Mouse (Mus musculus): ENCODE data around the gene Mrpl19. TPM values are rescaled to one million over a fixed set of nuclear protein-coding genes. Genes with fewer than 3 reads are reported as not detected.

Mrpl19 gene
- polyA plus RNA-seq, 1 experiment from 2014 or later, result 18.1 TPM

GRCm38 (mm10) chr6:81946906-81947305 lies 18.9 kb downstream of the Mrpl19 start:
- no peak for ATAC-seq
- Histone ChIP-seq H3K27ac (ENCODE audit: low read depth, low read length) (no peak overlapping the region), H3K4me3 (ENCODE audit: low read depth, low read length) (no peak overlapping the region), H3K27me3 (replicated peaks; ENCODE audit: control insufficient read depth, insufficient read depth, low read length) (no peaks in the 10 kb centered on the region), H3K9ac (ENCODE audit: low read depth, low read length) (no peak overlapping the region), H3K9me3 (ENCODE audit: control insufficient read depth) (no peaks in the 10 kb centered on the region), H3K4me2 (replicated peaks; ENCODE audit: low read depth) (no peak overlapping the region), H3K36me3 (ENCODE audit: control insufficient read depth, insufficient read depth) (peaks cover 73% of the 10 kb centered on the region), H3K4me1 (replicated peaks; ENCODE audit: control insufficient read depth, insufficient read depth, low read length) (no peaks in the 10 kb centered on the region)
- TF ChIP-seq CTCF (IDR thresholded peaks at IDR 0.05; ENCODE audit: low read depth), result no peak
- WGBS, result 97% methylated on average over 6 of the region's 6 CpGs

DNA sequence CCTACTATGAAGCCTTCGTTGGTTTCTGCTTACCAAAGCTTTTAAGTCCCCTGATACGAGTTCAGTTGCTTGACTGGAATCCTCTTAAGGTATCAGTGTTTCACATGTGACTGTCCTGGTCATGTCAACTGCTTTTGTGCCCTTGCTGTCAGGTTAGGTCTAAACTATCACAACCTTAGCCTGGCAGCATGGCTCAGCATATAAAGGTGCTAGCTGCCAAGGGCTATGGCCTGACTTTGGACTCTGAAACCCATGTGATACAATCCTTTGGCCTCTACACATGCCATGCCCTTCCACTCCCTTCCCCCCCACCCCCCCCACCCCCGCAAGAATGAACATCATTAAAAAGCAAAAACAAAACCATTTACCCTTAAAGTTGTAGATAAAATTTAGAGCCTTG lies 21.3 kb downstream of the Mrpl19 start:
- TF ChIP-seq CTCF (IDR thresholded peaks at IDR 0.05; ENCODE audit: low read depth), result no peak
- H3K9me3 ChIP-seq (ENCODE audit: control insufficient read depth), result no peaks in the 10 kb centered on the region
- peaks cover 74% of the 10 kb centered on the region for H3K36me3 ChIP-seq (ENCODE audit: control insufficient read depth, insufficient read depth)
- no peak overlapping the region for H3K27ac ChIP-seq (ENCODE audit: low read depth, low read length)
- no peaks in the 10 kb centered on the region for H3K4me1 ChIP-seq (replicated peaks; ENCODE audit: control insufficient read depth, insufficient read depth, low read length)
- no peaks in the 10 kb centered on the region for H3K27me3 ChIP-seq (replicated peaks; ENCODE audit: control insufficient read depth, insufficient read depth, low read length)
- 71% methylated on average over 3 of the region's 3 CpGs for WGBS
- no peak overlapping the region for H3K4me3 ChIP-seq (ENCODE audit: low read depth, low read length)
- H3K4me2 ChIP-seq (replicated peaks; ENCODE audit: low read depth), result no peak overlapping the region
- ATAC-seq, result peak; percentile 69
- no peak overlapping the region for H3K9ac ChIP-seq (ENCODE audit: low read depth, low read length)

- Histone ChIP-seq H3K9me3 (ENCODE audit: control insufficient read depth) (no peaks in the 10 kb centered on the region), H3K4me2 (replicated peaks; ENCODE audit: low read depth) (no peak overlapping the region), H3K27me3 (replicated peaks; ENCODE audit: control insufficient read depth, insufficient read depth, low read length) (no peaks in the 10 kb centered on the region), H3K4me3 (ENCODE audit: low read depth, low read length) (no peak overlapping the region), H3K4me1 (replicated peaks; ENCODE audit: control insufficient read depth, insufficient read depth, low read length) (no peaks in the 10 kb centered on the region), H3K9ac (ENCODE audit: low read depth, low read length) (no peak overlapping the region), H3K36me3 (ENCODE audit: control insufficient read depth, insufficient read depth) (peaks cover 68% of the 10 kb centered on the region), H3K27ac (ENCODE audit: low read depth, low read length) (no peak overlapping the region)
- TF ChIP-seq CTCF (IDR thresholded peaks at IDR 0.05; ENCODE audit: low read depth), result no peak
- ATAC-seq, result no peak
- WGBS, result 89% methylated on average over 2 of the region's 2 CpGs
These were observed 22.5 kb downstream of the Mrpl19 start for GRCm38 (mm10) chr6:81943281-81943680.

GRCm38 (mm10) chr6:81941718-81942117 lies 24.0 kb downstream of the Mrpl19 start:
- no peak for TF ChIP-seq CTCF (IDR thresholded peaks at IDR 0.05; ENCODE audit: low read depth)
- no peak for ATAC-seq
- Histone ChIP-seq H3K27me3 (replicated peaks; ENCODE audit: control insufficient read depth, insufficient read depth, low read length) (no peaks in the 10 kb centered on the region), H3K4me1 (replicated peaks; ENCODE audit: control insufficient read depth, insufficient read depth, low read length) (no peaks in the 10 kb centered on the region), H3K27ac (ENCODE audit: low read depth, low read length) (no peak overlapping the region), H3K4me3 (ENCODE audit: low read depth, low read length) (no peak overlapping the region), H3K4me2 (replicated peaks; ENCODE audit: low read depth) (no peak overlapping the region), H3K9ac (ENCODE audit: low read depth, low read length) (no peak overlapping the region), H3K9me3 (ENCODE audit: control insufficient read depth) (no peaks in the 10 kb centered on the region), H3K36me3 (ENCODE audit: control insufficient read depth, insufficient read depth) (peaks cover 62% of the 10 kb centered on the region)
- WGBS, result 92% methylated on average over 5 of the region's 5 CpGs

DNA sequence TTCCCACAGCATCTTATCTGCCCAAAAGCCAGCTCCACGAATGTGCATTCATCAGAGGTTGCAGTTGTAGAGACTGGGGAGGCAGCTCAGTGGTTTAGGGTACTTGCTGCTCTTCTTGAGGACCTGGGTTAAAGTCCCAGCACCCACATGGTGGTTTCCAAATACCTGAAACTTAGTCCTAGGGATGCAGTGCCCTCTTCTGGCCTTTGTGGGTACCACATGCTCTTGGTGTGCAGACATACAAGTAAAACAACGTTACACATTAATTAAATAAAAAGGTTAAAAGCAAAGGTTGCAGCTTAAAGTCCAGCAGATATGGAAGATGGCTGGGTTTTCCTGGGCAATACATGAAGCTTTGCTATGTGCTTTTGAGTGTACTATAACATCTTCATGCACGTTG lies 32.5 kb downstream of the Mrpl19 start:
- no peaks in the 10 kb centered on the region for H3K4me1 ChIP-seq (replicated peaks; ENCODE audit: control insufficient read depth, insufficient read depth, low read length)
- WGBS, result 90% methylated on average over 3 of the region's 3 CpGs
- H3K36me3 ChIP-seq (ENCODE audit: control insufficient read depth, insufficient read depth), result peaks cover 53% of the 10 kb centered on the region
- peak; percentile 35; the same call in 1 of the 2 replicates for TF ChIP-seq CTCF (IDR thresholded peaks at IDR 0.05; ENCODE audit: low read depth)
- H3K9ac ChIP-seq (ENCODE audit: low read depth, low read length), result no peak overlapping the region
- no peak overlapping the region for H3K4me2 ChIP-seq (replicated peaks; ENCODE audit: low read depth)
- H3K27ac ChIP-seq (ENCODE audit: low read depth, low read length), result no peak overlapping the region
- no peak overlapping the region for H3K4me3 ChIP-seq (ENCODE audit: low read depth, low read length)
- ATAC-seq, result no peak
- H3K27me3 ChIP-seq (replicated peaks; ENCODE audit: control insufficient read depth, insufficient read depth, low read length), result no peaks in the 10 kb centered on the region
- H3K9me3 ChIP-seq (ENCODE audit: control insufficient read depth), result no peaks in the 10 kb centered on the region

- Histone ChIP-seq H3K27me3 (replicated peaks; ENCODE audit: control insufficient read depth, insufficient read depth, low read length) (no peaks in the 10 kb centered on the region), H3K4me1 (replicated peaks; ENCODE audit: control insufficient read depth, insufficient read depth, low read length) (no peaks in the 10 kb centered on the region), H3K9ac (ENCODE audit: low read depth, low read length) (no peak overlapping the region), H3K27ac (ENCODE audit: low read depth, low read length) (no peak overlapping the region), H3K36me3 (ENCODE audit: control insufficient read depth, insufficient read depth) (peaks cover 60% of the 10 kb centered on the region), H3K4me2 (replicated peaks; ENCODE audit: low read depth) (no peak overlapping the region), H3K4me3 (ENCODE audit: low read depth, low read length) (no peak overlapping the region), H3K9me3 (ENCODE audit: control insufficient read depth) (no peaks in the 10 kb centered on the region)
- whole genome bisulfite sequencing, result 90% methylated on average over 4 of the region's 4 CpGs
- ATAC-seq, result no peak
- TF ChIP-seq CTCF (IDR thresholded peaks at IDR 0.05; ENCODE audit: low read depth), result no peak
These were observed 36.4 kb downstream of the Mrpl19 start for GRCm38 (mm10) chr6:81929402-81929801.

- peaks cover 19% of the 10 kb centered on the region for H3K36me3 ChIP-seq (ENCODE audit: control insufficient read depth, insufficient read depth)
- WGBS, result 10% methylated on average over 5 of the region's 5 CpGs
- no peaks in the 10 kb centered on the region for H3K27me3 ChIP-seq (replicated peaks; ENCODE audit: control insufficient read depth, insufficient read depth, low read length)
- H3K9ac ChIP-seq (ENCODE audit: low read depth, low read length), result peak overlapping the region; percentile 76; the same call in 1 of the 2 replicates
- no peak for ATAC-seq
- no peak for TF ChIP-seq CTCF (IDR thresholded peaks at IDR 0.05; ENCODE audit: low read depth)
- H3K4me1 ChIP-seq (replicated peaks; ENCODE audit: control insufficient read depth, insufficient read depth, low read length), result no peaks in the 10 kb centered on the region
- H3K4me3 ChIP-seq (ENCODE audit: low read depth, low read length), result peak overlapping the region; percentile 67
- no peaks in the 10 kb centered on the region for H3K9me3 ChIP-seq (ENCODE audit: control insufficient read depth)
- H3K27ac ChIP-seq (ENCODE audit: low read depth, low read length), result no peak overlapping the region
- peak overlapping the region; percentile 83 for H3K4me2 ChIP-seq (replicated peaks; ENCODE audit: low read depth)
These were observed 41.5 kb downstream of the Mrpl19 start for GRCm38 (mm10) chr6:81924304-81924703.

Measured in intestine, postnatal 0 days (tissue).